Mouse (Mus musculus) lung, postnatal 4 days (tissue): ENCODE data around the gene Cyth1.

Source experiments
- DNase-seq, 2 experiments: peaks; one replicate each; pipeline ENCODE4 v3.0.0; 2021

Cyth1 gene

DNA sequence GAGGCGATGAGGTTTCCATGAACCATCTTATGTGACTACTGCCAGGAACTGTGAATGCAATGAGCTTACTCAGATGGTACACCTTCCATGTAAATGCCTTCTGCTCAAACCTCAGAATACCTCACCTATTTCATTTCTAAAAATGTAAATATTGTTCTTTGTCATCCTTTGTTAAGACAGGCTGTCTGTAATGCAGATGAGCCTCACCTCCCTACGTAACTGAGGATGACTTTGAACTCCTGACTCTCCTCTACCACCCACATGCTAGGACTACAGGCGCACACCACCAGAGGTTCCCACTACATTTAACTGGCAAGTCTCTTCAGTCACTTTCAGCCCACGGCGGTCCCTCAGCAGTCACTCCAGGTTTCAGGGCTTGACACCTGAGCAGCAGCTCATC, 25.5 kb downstream of the Cyth1 start:
- DNase-seq = no peak

DNA sequence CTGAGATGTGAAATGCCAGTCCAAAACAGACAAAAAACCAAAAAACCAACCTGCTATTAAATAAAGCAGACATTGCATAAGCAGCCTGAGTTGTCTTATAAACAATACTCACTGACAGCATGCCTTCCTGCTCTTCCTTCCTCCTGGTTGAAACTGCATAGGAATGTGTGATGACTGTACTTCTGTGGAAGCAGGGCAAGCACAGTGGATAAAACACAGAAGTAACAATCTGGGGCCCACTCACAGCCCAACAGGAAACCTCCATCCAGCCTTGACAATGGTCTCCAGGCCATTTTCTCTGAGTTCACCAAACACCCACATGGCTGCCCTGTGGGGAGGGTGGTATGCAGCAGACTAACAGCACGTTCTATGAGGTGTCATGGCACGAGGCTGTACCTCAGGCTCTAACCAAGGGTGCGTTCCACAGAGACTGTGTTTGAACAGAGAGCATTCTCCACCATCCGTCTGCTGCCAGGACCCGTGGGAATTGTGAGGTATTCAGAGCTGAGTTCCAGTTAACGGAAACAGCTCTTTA, 26.0 kb downstream of the Cyth1 start:
- DNase-seq = no peak

DNA sequence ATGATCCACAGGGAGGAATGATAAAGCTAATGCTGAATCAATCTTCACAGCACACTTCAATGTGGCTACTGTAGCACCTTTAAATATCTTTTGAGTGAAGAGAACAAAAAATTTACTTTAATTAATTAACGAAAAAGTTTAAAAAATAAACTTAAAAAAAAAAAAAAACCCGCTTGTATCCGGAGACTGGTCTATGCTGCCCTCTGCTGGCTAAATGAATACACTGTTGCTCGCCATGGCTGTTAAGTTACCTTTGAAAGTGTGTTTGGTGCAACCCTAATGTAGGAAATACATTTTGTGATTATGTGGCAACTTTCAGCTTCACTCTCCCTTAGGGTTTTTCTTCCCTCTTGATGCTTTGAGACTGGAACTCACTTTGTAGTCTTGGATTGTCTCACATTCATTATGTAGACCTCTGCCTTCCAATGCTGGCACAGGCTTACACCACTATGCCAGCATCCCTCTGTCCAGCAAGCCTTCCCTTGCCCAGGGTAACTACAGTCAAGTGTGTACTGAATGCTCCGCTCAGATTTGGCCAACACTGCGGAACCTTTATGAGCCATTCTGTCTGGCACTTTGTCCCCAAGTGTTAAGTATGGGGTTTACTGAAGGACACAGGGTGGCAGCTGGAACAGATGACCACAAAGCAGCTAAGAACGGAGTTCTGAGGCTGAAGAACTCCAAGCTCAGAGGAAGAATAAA, 27.7 kb downstream of the Cyth1 start:
- peak in 1 of 2 experiments; percentile 72 for DNase-seq

DNA sequence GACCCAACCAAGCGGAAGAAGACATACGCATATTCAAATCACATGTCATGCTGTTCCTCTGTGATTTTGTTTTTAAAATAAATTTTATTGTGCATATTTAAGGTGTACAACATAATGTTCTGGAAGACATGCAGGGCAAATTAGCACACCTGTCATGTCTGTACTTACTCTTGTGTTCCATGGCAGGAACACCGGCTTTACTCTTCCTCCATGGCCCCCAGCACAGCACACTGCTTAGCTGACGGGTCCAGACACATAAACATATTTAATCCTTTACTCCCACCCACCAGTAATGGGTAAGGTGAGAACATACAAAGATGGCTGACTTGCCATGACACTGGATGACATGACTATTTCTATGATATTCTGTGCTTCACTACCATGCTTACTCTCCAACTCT, 29.3 kb downstream of the Cyth1 start:
- no peak for DNase-seq

DNA sequence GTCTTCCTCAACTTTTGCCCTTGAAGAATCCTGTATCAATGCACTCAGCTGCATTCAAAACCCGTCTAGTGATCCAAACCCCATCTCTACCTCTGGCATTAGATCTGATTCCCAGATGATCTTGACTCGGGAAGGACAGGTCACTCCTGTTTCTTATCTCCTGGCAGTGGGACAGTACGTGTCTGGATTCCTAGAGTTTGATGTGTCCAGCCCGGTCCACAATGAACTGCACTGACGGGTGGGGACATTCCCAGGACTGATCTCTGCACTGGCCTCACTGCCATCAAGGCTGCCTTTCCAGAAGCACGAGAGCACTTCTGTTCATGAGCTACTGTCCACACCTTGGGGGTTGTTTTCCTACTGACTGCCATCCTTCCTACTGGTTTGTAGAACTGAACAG, 31.9 kb downstream of the Cyth1 start:
- DNase-seq = no peak

DNA sequence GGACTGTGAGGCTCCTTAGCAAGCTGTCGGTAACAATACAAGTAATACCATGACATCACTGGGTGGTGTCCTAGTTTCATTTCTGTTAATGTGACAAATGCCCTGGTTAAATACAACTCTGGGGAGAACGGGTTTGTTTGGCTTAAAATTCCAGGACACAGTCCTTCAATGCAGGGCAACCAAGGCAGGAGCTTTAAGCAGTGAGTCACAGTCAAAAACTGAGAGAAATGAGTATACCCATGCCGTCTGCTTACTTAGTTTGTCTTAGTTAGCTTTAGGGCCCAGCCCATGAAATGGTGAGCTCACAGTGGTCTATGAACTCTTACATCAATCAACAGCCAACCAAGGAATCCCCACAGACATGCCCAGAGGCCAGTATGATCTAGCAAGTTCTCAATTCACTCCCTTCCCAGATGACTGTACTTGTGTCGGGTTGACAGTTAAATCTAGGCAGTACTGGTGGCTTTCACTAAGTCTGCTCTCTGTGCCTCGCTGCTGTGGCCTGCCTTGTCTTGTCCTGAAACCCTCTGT, 32.4 kb downstream of the Cyth1 start:
- no peak for DNase-seq

DNA sequence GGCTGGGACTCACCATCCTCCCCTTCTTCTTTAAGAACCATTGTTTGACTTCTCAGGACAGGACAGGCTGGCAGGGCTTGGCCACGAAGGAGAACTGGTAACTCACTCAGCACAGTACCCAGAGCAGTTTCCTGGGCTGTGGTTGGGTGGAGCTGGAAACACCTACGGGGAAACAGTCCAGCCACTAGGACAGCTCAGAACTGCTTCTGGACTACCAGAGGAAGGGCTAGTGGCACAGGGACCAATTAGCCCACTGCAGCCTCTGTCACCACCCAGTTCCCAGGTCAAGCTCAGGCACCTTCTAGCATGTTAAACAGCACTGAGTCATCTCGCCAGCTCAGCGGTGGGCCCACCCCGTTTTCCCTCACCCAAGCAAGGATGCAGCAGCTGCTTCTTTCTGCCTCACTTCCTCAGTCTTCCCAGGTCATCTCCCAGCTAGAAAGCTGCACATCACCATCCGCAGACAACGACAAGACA, 35.7 kb downstream of the Cyth1 start:
- DNase-seq = peak; percentile 38 to 50

DNA sequence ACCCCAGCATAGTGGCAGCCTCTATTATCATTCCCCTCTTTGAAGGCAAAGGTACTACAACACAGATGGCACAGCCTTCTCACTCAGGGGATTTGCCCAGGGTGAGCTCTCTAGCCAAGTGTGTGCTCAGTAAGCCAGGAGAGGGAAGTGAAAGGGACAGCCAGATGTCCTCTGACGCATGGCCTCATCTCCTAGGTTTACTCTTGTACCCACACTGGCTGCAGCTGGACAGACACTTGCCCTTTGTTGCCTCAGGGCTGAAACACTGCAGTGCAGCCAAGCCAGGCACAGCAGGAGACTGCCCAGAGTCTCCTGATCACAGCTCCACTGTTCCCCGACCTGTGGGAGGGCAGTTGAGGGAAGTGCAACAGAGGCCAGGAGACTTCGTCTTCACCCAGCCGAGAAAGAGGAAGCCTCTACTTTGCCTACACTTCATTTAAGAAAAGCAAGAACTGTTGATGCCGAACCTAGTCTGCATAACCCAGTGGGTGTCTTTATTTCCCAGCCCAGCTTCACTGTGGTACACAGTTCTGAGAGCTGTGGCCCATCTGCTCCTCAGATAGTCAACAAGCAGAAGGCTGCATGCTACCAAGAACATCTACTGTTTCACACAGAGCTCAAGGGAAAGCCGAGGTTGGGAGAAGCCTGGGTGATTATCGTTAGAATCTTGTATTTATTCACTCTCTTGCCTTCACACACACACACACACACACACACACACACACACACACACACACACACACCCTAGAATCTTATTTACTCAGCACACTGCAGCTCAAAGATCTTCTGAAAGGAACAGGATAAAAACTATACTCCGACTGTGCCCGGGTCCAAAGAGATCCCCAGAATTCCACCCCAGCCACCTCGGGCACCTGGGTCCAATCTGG, 36.4 kb downstream of the Cyth1 start:
- DNase-seq = peak; percentile 54

DNA sequence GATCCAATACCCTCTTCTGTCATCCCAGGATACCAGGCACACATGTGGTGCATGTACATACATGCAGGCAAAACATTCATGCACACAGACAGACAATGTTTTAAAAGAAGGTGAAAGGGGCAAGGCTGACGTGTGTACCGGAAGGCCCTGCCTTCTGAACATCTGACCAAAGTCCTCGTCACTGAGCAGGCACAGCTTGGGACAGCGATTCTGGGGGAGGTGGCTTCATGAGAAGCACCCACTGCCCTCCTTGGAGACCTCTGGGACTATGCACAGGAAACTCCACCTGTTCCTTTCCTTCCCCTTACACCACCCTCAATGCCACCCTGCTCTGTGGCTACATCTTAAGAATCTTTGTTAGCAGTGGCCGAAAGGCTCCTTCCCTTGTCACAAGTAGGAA, 37.4 kb downstream of the Cyth1 start:
- peak; percentile 46 to 51 for DNase-seq

DNA sequence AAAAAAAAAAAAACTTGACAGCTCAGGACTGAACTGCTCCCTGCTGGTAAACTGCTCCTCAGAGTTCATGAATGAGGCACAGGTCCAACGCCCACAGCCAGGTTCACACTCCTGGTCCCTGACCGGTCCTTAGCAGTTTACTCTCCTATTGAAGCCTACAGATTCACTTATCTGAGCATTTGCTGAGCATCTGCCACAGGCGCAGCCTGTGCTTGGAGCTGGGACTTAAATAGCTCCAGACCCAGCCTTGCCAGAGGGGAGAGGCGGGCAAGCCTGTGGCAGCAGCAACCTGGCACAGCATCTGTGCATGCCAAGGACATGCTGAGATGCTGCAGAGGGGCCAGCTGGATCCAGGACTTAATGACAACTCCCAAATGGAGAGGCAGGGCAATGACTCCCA, 38.3 kb downstream of the Cyth1 start:
- DNase-seq = no peak

DNA sequence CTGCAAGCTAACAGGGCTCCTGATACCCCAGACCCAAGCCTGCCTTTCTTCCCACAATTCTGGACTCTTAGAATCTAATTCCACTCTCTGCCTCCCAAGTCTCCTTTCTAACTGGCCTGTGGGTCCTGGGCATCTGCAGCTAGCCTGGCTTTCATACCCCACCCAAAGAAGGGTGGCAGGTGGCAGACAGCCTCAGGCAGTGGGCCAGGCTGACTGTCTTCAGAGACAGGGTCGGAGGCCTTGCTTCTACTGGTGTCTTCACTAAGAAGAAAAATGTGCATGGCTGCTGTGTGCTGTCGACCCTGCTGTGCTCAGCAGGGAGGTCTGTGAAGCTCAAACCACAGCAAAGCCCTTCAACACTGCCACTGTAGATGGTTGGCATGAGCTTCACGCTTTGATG, 39.0 kb downstream of the Cyth1 start:
- no peak for DNase-seq

DNA sequence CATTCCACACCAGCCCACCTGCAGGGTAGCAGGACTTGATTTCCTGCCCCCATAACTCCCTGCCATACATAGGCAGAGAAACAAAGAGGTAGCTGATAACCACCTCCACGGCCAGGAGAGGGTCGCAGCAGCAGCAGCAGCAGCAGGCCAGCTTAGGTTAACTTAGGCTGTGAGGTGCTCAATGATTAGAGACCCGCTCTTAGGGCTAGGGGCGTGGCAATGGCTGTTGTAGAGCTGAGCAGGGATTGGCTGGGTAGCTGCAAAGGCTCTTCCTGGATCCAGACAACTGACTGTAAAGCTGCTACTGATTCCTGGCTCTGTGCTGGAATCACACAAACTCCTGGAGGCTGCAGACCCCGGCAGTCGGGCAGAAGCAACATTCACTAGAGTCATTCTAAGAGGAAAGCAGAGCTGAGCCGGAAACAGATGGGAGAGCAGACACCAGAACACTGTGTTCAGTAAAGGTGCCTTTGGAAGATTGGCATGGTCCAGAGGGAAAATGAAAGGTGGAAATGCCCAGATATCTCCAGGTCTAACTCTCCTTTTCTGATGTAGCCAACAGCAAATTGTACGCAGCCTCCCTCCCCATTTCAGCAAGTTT, 39.6 kb downstream of the Cyth1 start:
- DNase-seq = no peak

DNA sequence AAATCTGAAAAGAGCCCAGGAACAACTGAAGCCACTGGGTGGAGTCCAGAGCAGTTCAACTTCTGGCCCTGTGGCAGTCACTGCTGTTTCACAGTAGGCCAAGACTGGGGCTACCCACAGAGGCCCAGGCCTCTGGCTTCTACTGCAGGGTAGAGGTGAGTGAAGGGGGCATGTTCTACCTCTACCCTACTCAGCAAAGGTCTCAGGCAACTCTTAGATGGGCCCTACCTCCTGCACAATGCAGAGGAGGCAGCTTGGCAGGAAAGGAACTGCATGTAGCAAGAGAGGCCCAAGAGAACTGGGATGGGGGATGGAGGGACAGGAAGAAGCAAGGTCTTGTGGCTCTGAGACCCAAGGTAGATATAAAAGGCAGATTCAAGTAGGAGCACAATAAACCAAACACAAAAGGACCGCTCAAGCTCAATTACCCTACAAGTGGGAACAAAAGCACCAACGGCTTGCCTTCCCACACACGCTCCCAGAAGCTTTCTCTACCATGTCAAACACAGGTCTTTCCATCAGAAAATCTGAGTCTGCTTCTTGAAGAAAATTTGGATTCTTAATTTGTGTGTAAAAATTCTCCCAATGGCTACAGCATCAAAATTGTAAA, 40.9 kb downstream of the Cyth1 start:
- DNase-seq = no peak

DNA sequence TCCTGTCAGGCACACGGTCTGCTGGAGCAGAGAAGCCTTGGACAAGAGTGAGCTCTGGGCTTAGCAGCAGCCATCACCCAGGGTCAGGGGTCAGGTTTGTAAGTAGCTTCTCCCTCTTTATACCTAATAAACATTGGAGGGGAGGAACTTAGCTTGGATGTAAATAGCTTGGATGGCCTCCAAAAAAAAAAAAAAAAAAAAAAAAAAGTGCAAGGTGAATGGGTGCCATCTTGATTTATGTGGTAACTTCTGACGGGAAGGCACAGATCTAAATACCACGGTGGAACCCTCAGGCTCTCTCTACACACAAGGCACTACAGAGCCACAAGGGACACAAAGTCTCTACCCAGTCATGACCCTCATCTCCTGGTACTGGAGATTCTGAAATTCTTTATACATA, 42.1 kb downstream of the Cyth1 start:
- DNase-seq = no peak

DNA sequence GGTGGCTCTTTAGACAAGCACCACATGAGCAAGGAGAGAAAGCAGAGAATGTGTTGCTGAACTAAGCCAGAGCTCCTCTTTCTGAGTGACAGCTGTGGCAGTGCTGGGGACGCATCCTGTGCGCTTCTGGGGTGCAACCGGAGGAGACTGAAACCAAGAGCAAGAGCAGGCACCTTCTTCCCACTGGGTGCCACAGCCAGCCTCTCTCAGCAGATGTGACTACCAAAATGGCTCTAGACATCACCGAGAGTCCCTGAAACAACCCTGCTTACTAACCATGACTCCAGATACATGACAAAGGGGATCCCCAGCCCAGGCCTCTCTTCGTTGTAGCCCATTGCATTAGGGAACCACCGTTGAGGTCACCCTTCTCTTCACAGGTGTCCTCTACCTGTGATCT, 44.9 kb downstream of the Cyth1 start:
- no peak for DNase-seq

DNA sequence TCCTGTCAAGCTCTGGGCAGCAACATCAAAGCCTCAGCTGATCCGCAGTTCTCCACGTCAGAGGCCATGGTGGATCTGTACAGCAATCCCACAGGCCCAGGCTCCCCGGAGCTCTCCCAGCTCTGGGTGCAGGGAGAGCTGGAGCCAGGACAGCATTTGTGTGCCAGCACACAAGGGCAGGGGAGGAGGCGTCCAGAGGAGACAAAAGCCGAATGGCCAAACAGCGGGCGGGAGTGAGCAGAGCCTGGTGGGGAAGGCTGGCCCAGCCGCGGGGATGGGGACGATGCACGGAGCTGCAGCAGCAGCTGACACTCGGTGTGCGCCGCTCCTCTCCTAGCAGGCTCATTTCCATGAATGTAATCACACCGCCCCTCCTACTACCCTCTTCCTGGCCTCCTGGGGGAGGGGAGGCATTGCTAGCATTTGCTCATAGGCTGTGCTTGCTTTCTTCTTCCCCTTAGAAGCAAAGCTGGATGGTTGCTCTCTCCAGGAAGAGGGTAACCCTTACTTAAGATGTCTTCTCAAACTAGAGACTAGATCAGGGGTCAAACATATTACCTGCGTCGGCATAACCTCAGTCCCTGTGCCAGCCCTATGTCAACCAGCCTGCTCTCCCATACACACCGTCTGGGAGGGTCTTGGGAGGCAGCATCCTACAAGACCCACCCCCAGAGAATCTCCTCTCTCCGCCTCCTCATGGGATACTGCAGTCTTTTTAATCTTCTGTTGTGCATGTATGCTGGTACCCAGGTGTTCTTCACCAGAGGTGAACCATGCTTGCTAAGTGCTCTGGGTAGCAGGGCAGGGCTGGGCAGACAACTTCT, 45.8 kb downstream of the Cyth1 start:
- peak; percentile 76 to 87 for DNase-seq

DNA sequence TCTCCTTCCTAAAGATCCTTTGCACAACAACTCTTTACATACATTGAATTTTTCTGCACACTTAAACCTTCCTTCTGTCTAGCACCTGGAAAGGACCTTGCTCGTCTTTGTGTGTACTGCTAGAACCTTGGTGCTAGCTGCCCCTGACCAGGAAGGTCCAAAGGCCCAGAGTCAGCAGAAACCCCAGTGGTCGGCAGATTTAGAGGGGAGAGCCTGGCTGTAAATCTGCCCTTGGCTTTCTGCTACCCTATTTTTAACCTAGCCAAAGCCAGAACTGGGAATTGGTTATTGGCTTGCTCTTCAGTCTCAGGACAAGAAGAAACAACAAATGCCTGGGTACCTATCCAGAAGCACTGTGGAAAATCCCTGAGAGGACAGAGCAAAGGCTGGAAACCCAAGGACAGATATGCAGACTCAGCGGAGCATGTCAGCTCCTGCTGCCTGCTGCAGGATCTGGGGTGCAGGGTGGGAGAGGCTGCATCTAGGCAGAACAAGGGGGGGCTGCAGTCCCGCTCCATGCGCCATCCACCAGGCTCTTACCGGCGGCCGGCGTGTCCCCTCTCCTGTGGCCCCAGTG, 46.5 kb downstream of the Cyth1 start:
- no peak for DNase-seq

DNA sequence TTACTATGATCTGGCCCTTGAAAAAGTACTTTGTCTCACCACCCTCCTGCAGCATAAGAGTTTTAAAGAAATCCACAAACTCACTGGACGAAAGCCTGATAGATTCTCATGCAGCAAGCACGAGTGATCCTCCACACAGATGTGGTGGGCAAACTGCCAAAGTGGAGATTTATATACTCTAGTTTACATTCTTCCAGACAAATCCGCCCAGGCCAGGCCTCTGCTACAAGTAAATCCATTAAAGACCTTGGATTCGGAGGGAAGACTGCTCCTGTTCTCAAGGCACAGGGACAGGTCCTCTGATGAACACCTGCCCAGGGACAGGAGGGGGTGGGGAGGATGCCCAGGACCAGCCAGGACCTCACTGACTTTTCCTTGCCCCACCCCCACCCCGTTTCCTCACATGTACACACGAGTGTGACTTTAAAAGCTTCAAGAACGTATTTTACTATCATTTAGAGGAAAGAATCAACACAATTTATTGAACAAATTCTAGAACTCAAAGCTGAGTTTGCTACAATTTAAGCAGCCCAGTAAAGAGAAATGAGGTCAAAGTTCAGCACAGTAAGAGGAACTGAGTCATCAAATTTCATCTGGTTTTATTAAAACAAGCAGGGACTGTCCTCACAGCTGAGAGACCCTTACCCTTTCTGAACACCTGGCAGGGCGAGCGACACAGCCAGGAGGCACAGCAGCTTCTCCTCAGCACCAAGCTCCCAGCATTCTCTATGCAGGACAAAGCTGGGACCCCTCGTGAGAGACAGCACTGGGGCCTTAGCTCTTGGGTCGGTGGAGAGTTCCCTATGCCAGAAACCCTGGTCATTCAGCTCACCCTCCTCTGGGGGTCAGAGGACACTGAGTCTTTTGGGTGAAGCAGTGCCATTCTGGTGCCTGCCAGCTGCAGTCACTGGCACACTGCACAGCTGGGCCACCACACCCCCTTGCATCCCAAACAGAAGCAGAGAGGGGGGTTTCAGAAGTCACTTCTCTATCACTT, 47.3 kb downstream of the Cyth1 start:
- peak in 1 of 2 experiments; percentile 47 for DNase-seq

DNA sequence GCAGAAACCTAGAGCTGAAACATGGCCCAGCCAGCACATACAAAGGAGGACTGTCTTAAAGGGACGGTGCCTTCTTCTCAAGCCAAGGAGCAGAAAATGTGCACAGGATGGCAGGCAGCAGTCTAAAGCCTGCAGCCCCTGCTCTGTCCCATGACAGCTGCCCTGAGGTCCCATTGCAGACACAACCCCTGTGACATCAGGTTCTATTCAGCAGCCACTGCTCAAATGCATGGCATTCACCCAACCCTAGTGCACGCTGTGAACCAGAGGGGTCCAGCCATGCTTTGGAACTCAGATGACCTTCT, 50.1 kb downstream of the Cyth1 start:
- DNase-seq = no peak
